12 mouse cellular contexts compared by ENCODE assay signal in the genomic region with DNA sequence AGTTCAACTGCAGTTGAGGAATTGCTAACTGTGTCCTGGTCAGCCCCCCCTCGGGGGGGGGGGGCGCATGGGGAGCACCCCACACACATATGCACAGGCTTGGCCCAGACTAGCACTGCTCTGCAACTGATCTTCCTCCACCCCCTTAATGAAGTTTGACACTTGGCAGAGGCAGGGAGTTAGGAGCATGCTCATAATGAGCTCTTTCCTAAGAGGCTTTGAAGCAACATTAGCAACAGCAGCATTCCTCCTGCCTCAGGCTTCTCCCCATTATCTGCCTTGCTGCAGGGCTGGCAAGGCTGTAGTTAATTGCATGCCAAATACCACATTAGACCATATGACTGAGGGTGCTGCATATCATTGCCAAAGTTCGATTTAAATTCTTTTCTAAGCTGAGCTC.
DNase-seq lines count a peak whose midpoint lies in the region; ATAC-seq lines count a peak whose summit lies in the region.
"Had no signal": no experiment of that assay in that cellular context is flagged by ENCODE, and none has a peak within 500 bp of the region (broad histone marks: within the 10 kb centered on the region; RNA-seq: fewer than 3 reads in every experiment).

No protein-coding gene starts in this region.

- H3K4me3 ChIP-seq in hindbrain, embryonic 11.5 days (ENCODE audit: low read depth, low read length) = no peak overlapping the region
- H3K4me3 ChIP-seq in hindbrain, embryonic 10.5 days = no peak overlapping the region
- H3K4me3 ChIP-seq in embryonic facial prominence, embryonic 13.5 days = no peak overlapping the region
- no peak overlapping the region for H3K4me3 ChIP-seq in midbrain, embryonic 13.5 days (replicated peaks)
- H3K4me3 ChIP-seq in heart, embryonic 11.5 days (ENCODE audit: low read depth, low read length) = no peak overlapping the region

- H3K4me1 ChIP-seq in hindbrain, embryonic 11.5 days (replicated peaks; ENCODE audit: control insufficient read depth, insufficient read depth, low read length) = no peaks in the 10 kb centered on the region
- H3K4me1 ChIP-seq in hindbrain, embryonic 10.5 days (replicated peaks) = no peaks in the 10 kb centered on the region
- peaks cover 18% of the 10 kb centered on the region for H3K4me1 ChIP-seq in embryonic facial prominence, embryonic 13.5 days
- no peaks in the 10 kb centered on the region; the same call in 1 of the 2 replicates for H3K4me1 ChIP-seq in midbrain, embryonic 13.5 days (replicated peaks)
- peaks cover 4% of the 10 kb centered on the region; the same call in 1 of the 2 replicates for H3K4me1 ChIP-seq in heart, embryonic 11.5 days (ENCODE audit: control insufficient read depth, insufficient read depth, low read length)

- no peaks in the 10 kb centered on the region for H3K36me3 ChIP-seq in hindbrain, embryonic 11.5 days (ENCODE audit: control insufficient read depth, insufficient read depth, low read length)
- no peaks in the 10 kb centered on the region for H3K36me3 ChIP-seq in hindbrain, embryonic 10.5 days
- H3K36me3 ChIP-seq in embryonic facial prominence, embryonic 13.5 days = no peaks in the 10 kb centered on the region
- no peaks in the 10 kb centered on the region for H3K36me3 ChIP-seq in midbrain, embryonic 13.5 days
- no peaks in the 10 kb centered on the region for H3K36me3 ChIP-seq in heart, embryonic 11.5 days (ENCODE audit: control insufficient read depth, insufficient read depth, low read length)

- H3K27ac ChIP-seq in hindbrain, embryonic 11.5 days (ENCODE audit: low read depth, low read length) = no peak overlapping the region
- H3K27ac ChIP-seq in hindbrain, embryonic 10.5 days = no peak overlapping the region
- H3K27ac ChIP-seq in embryonic facial prominence, embryonic 13.5 days = no peak overlapping the region
- no peak overlapping the region for H3K27ac ChIP-seq in midbrain, embryonic 13.5 days
- no peak overlapping the region for H3K27ac ChIP-seq in heart, embryonic 11.5 days (ENCODE audit: low read depth, low read length)

- ATAC-seq in hindbrain, embryonic 11.5 days (ENCODE audit: low FRiP score) = no peak
- peak; percentile 78; the same call in 1 of the 2 replicates for ATAC-seq in embryonic facial prominence, embryonic 13.5 days (ENCODE audit: insufficient number of reproducible peaks, insufficient read depth, low FRiP score, low TSS enrichment, low read depth)
- peak; percentile 84; the same call in 1 of the 2 replicates for ATAC-seq in midbrain, embryonic 13.5 days
- no peak for ATAC-seq in heart, embryonic 11.5 days (replicated peaks; ENCODE audit: insufficient number of reproducible peaks, low FRiP score, low TSS enrichment)

- H3K9me3 ChIP-seq in hindbrain, embryonic 11.5 days (ENCODE audit: control insufficient read depth, low read length) = no peaks in the 10 kb centered on the region
- peaks cover 6% of the 10 kb centered on the region; the same call in 1 of the 2 replicates for H3K9me3 ChIP-seq in hindbrain, embryonic 10.5 days
- H3K9me3 ChIP-seq in embryonic facial prominence, embryonic 13.5 days = peaks cover 4% of the 10 kb centered on the region; the same call in 1 of the 2 replicates
- H3K9me3 ChIP-seq in midbrain, embryonic 13.5 days = no peaks in the 10 kb centered on the region
- 0 out of 2 replicates have a peak, but pooled peaks cover 2% of the 10 kb centered on the region for H3K9me3 ChIP-seq in heart, embryonic 11.5 days (replicated peaks; ENCODE audit: control insufficient read depth, low read length)

- H3K9ac ChIP-seq in hindbrain, embryonic 11.5 days (ENCODE audit: low read depth, low read length) = no peak overlapping the region
- H3K9ac ChIP-seq in embryonic facial prominence, embryonic 13.5 days = no peak overlapping the region
- no peak overlapping the region for H3K9ac ChIP-seq in midbrain, embryonic 13.5 days (replicated peaks)
- H3K9ac ChIP-seq in heart, embryonic 11.5 days (ENCODE audit: low read depth, low read length) = no peak overlapping the region

- WGBS in hindbrain, embryonic 11.5 days = 73% methylated on average over 3 of the region's 3 CpGs
- WGBS in hindbrain, embryonic 10.5 days = 59% methylated on average over 3 of the region's 3 CpGs
- WGBS in embryonic facial prominence, embryonic 13.5 days = 18% methylated on average over 3 of the region's 3 CpGs
- 57% methylated on average over 3 of the region's 3 CpGs for WGBS in midbrain, embryonic 13.5 days
- WGBS in heart, embryonic 11.5 days (ENCODE audit: insufficient replicate concordance) = 32% methylated on average over 3 of the region's 3 CpGs

- peak; percentile 6 for DNase-seq in hindbrain, embryonic 11.5 days (ENCODE audit: low spot score)
- DNase-seq in hindbrain, embryonic 10.5 days (ENCODE audit: low spot score) = no peak
- peak; percentile 93 for DNase-seq in Muller cell, postnatal 12 days (ENCODE audit: inconsistent ontology term)
- DNase-seq in cerebellum, postnatal 14 days = no peak
- DNase-seq in heart, adult 8-10 months (ENCODE audit: low spot score) = no peak
- DNase-seq: heart, adult 18-20 months; kidney, adult 8-10 months; layer of hippocampus, postnatal 36 days had no signal

- H3K27me3 ChIP-seq in hindbrain, embryonic 11.5 days (ENCODE audit: control insufficient read depth, insufficient read depth, low read length) = no peaks in the 10 kb centered on the region
- no peaks in the 10 kb centered on the region for H3K27me3 ChIP-seq in hindbrain, embryonic 10.5 days (ENCODE audit: insufficient read depth, poor library complexity, severe bottlenecking)
- no peaks in the 10 kb centered on the region for H3K27me3 ChIP-seq in embryonic facial prominence, embryonic 13.5 days
- no peaks in the 10 kb centered on the region for H3K27me3 ChIP-seq in midbrain, embryonic 13.5 days
- no peaks in the 10 kb centered on the region for H3K27me3 ChIP-seq in heart, embryonic 11.5 days (ENCODE audit: control insufficient read depth, insufficient read depth, low read length)
- H3K27me3 ChIP-seq: CH12.LX had no signal

- H3K4me2 ChIP-seq in hindbrain, embryonic 11.5 days (replicated peaks; ENCODE audit: low read depth, low read length) = no peak overlapping the region
- no peak overlapping the region for H3K4me2 ChIP-seq in embryonic facial prominence, embryonic 13.5 days
- H3K4me2 ChIP-seq in midbrain, embryonic 13.5 days (replicated peaks) = no peak overlapping the region
- H3K4me2 ChIP-seq in heart, embryonic 11.5 days = no peak overlapping the region

Comparison
In these comparisons a context has a peak if more than half of its experiments do, and no peak if none do; other contexts are left out.
1. DNase-seq: peak in hindbrain, embryonic 11.5 days (single experiment) and Muller cell, postnatal 12 days (single experiment); none in hindbrain, embryonic 10.5 days (single experiment), cerebellum, postnatal 14 days (0 of 2) and heart, adult 8-10 months (single experiment).
2. ATAC-seq: peak in embryonic facial prominence, embryonic 13.5 days (single experiment) and midbrain, embryonic 13.5 days (single experiment); none in hindbrain, embryonic 11.5 days (single experiment) and heart, embryonic 11.5 days (single experiment).